Mouse (Mus musculus) ovary, adult 2 months (tissue): ENCODE results near the gene Gcnt1. TPM values are rescaled to one million over a fixed set of nuclear protein-coding genes. Genes with fewer than 3 reads are reported as not detected.

Experiments used
- polyA plus RNA-seq: library from polyadenylated mRNA; depleted of rRNA; stranded (reverse); fragments of >200 nt; gene quantifications from 2 replicates; pipeline ENCODE4 v1.2.3, GENCODE M21; 2012; rRNA removed

Gene Gcnt1
- 4.9 and 10.0 TPM in 2 replicates for polyA plus RNA-seq

GRCm38 (mm10) chr19:17372701-17373100 is at the start of gene Gcnt1:
Gene Gcnt1, minus strand, starts transcription at chr19:17372844.

GRCm38 (mm10) chr19:17393841-17394591 is 21.4 kb upstream of the Gcnt1 start, which contains the start of gene Rfk:
Gene Rfk, plus strand, starts transcription at chr19:17394043.

Other genes starting within 250 kb of the Gcnt1 start
- 95.6 and 136 TPM in 2 replicates for gene Rfk, start 21.2 kb upstream of the Gcnt1 start, polyA plus RNA-seq